Mouse (Mus musculus): ENCODE measurements around the gene Lrrk1. TPM values are rescaled to one million over a fixed set of nuclear protein-coding genes. Genes with fewer than 3 reads are reported as not detected.
A peak's percentile ranks its signal among the peaks of the same experiment; 100 is the strongest.

Gene Lrrk1
- total and polyA plus RNA-seq, 3 experiments = 5.0 to 16.9 (median 13.6) TPM

GRCm38 (mm10) chr7:66369071-66369933, 18.8 kb downstream of the Lrrk1 start:
- Histone ChIP-seq H3K9me3 (replicated peaks; ENCODE audit: low read length) (peaks cover 2% of the 10 kb centered on the region), H3K4me3 (replicated peaks in 1 of 3; ENCODE audit: low read depth in 2 of 3, low read length in 2 of 3, poor library complexity in 1 of 3) (no peak overlapping the region), H3K36me3 (replicated peaks in 1 of 2; ENCODE audit: control insufficient read depth in 1 of 2, insufficient read depth in 1 of 2, low read length in 1 of 2) (peaks cover 3 to 46% of the 10 kb centered on the region in 2 experiments), H3K4me2 (ENCODE audit: insufficient read depth, low read depth, poor library complexity, severe bottlenecking) (no peak overlapping the region), H3K9ac (ENCODE audit: insufficient read depth, low read depth) (no peak overlapping the region), H3K27me3 (replicated peaks) (no peaks in the 10 kb centered on the region), H3K4me1 (ENCODE audit: control insufficient read depth in 1 of 2, insufficient read depth in 2 of 2) (peaks cover 4 to 13% of the 10 kb centered on the region in 2 experiments; a peak in 3 of 4 replicates), H3K27ac (ENCODE audit: insufficient read depth, low read depth) (no peak overlapping the region), H3K79me2 (replicated peaks; ENCODE audit: control insufficient read depth, extremely low read depth, insufficient read depth, poor library complexity, severe bottlenecking) (peaks cover 3% of the 10 kb centered on the region; the same call in 1 of the 2 replicates)
- no peak for DNase-seq (ENCODE audit: extremely low read depth)
- no peak for TF ChIP-seq POLR2A (IDR thresholded peaks at IDR 0.05; ENCODE audit: low read depth, low read length)
- TF ChIP-seq EP300 (IDR thresholded peaks at IDR 0.05; ENCODE audit: low read length) = 0 out of 2 replicates have a peak, but pooled peaks have one; percentile 32
- TF ChIP-seq ZKSCAN1 (IDR thresholded peaks at IDR 0.05; ENCODE audit: borderline replicate concordance, low read depth, low read length) = no peak
- TF ChIP-seq CTCF (conservative IDR thresholded peaks at IDR 0.05 in 1 of 2, IDR thresholded peaks at IDR 0.05 in 1 of 2; ENCODE audit: low read depth in 2 of 2, low read length in 2 of 2) = no peak
- TF ChIP-seq IRF4 (IDR thresholded peaks at IDR 0.05; ENCODE audit: low read depth, low read length) = peak; percentile 48; the same call in 1 of the 2 replicates
- dilution Hi-C loops (cut with MboI; ENCODE audit: extremely low pct_ligation_motif_present, extremely low pct_unique_long_range_greater_than_20kb, low sequenced_read_pairs) = no loop called here
- in situ Hi-C loops (cut with MboI; ENCODE audit: low pct_ligation_motif_present, low pct_unique_long_range_greater_than_20kb, low sequenced_read_pairs) = no loop called here

- peaks cover 4 to 13% of the 10 kb centered on the region in 2 experiments; a peak in 3 of 4 replicates for H3K4me1 ChIP-seq (ENCODE audit: control insufficient read depth in 1 of 2, insufficient read depth in 2 of 2)
- in situ Hi-C loops (cut with MboI; ENCODE audit: low pct_ligation_motif_present, low pct_unique_long_range_greater_than_20kb, low sequenced_read_pairs) (no loop called here), dilution Hi-C loops (cut with MboI; ENCODE audit: extremely low pct_ligation_motif_present, extremely low pct_unique_long_range_greater_than_20kb, low sequenced_read_pairs) (no loop called here)
- H3K79me2 ChIP-seq (replicated peaks; ENCODE audit: control insufficient read depth, extremely low read depth, insufficient read depth, poor library complexity, severe bottlenecking) = peaks cover 3% of the 10 kb centered on the region; the same call in 1 of the 2 replicates
- TF ChIP-seq CTCF (conservative IDR thresholded peaks at IDR 0.05 in 1 of 2, IDR thresholded peaks at IDR 0.05 in 1 of 2; ENCODE audit: low read depth in 2 of 2, low read length in 2 of 2) = no peak
- TF ChIP-seq TCF12 (IDR thresholded peaks at IDR 0.05; ENCODE audit: low read depth, low read length) = no peak
- no peak for TF ChIP-seq MYC (IDR thresholded peaks at IDR 0.05; ENCODE audit: low read depth, low read length)
- no peak for TF ChIP-seq JUN (IDR thresholded peaks at IDR 0.05; ENCODE audit: insufficient read depth, low read depth, low read length)
- no peak for TF ChIP-seq USF1 (IDR thresholded peaks at IDR 0.05; ENCODE audit: low read depth, low read length)
- TF ChIP-seq MAZ (IDR thresholded peaks at IDR 0.05; ENCODE audit: low read depth, low read length) = no peak
- no peak for TF ChIP-seq KAT2A (IDR thresholded peaks at IDR 0.05; ENCODE audit: insufficient replicate concordance, low read length)
- no peak for TF ChIP-seq NRF1 (IDR thresholded peaks at IDR 0.05; ENCODE audit: low read depth, low read length)
- no peak for TF ChIP-seq USF2 (conservative IDR thresholded peaks at IDR 0.05; ENCODE audit: low read depth, low read length)
- no peak for TF ChIP-seq MAX (IDR thresholded peaks at IDR 0.05; ENCODE audit: low read length)
- TF ChIP-seq ZC3H11A (IDR thresholded peaks at IDR 0.05; ENCODE audit: low read depth, low read length) = no peak
- no peak for TF ChIP-seq RCOR1 (conservative IDR thresholded peaks at IDR 0.05; ENCODE audit: low read depth, low read length)
- TF ChIP-seq ZMIZ1 (IDR thresholded peaks at IDR 0.05; ENCODE audit: low read depth, low read length) = no peak
- no peak for TF ChIP-seq MEF2A (IDR thresholded peaks at IDR 0.05; ENCODE audit: borderline replicate concordance, low read depth, low read length)
- no peak within 1 kb of the TSS for H3K9ac ChIP-seq (ENCODE audit: insufficient read depth, low read depth)
- peaks cover 20% of the 10 kb centered on the region for H3K9me3 ChIP-seq (replicated peaks; ENCODE audit: low read length)
- no peak within 1 kb of the TSS for H3K4me3 ChIP-seq (replicated peaks in 1 of 3; ENCODE audit: low read depth in 2 of 3, low read length in 2 of 3, poor library complexity in 1 of 3)
- H3K4me2 ChIP-seq (ENCODE audit: insufficient read depth, low read depth, poor library complexity, severe bottlenecking) = no peak within 1 kb of the TSS
- DNase-seq (ENCODE audit: extremely low read depth) = no peak
- peaks cover 4 to 34% of the 10 kb centered on the region in 2 experiments for H3K36me3 ChIP-seq (replicated peaks in 1 of 2; ENCODE audit: control insufficient read depth in 1 of 2, insufficient read depth in 1 of 2, low read length in 1 of 2)
- H3K27ac ChIP-seq (ENCODE audit: insufficient read depth, low read depth) = no peak within 1 kb of the TSS
- H3K27me3 ChIP-seq (replicated peaks) = no peaks in the 10 kb centered on the region
These were observed 22.2 kb downstream of the Lrrk1 start, which contains the start of gene Gm10974 for GRCm38 (mm10) chr7:66365904-66366303. Gene Gm10974, plus strand, starts transcription at chr7:66365905.

All from CH12.LX (cell line).